Mouse (Mus musculus) heart, postnatal 14 days (tissue): ENCODE results near the gene Gm10801. TPM values are rescaled to one million over a fixed set of nuclear protein-coding genes. Genes with fewer than 3 reads are reported as not detected.
"Not testable (repeated sequence)": the region's sequence is repeated elsewhere in the genome, so short reads cannot be mapped to it uniquely, and the experiment has no call there.

ENCODE experiments used
- DNase-seq, 2 experiments: peaks; one replicate each; pipeline ENCODE4 v3.0.0; 2021 to 2022
- intact Hi-C: fragments of 180-260 bp; cut with DNase I; formaldehyde crosslinking; loops from one replicate; pipeline ENCODE4 v1.15.1; 2025
- long read RNA-seq, 2 experiments: library from polyadenylated mRNA; stranded (forward); transcript quantifications; one replicate each; pipeline ENCODE4 v2.0.0; 2021
- total RNA-seq, 2 experiments: library from RNA; stranded (reverse); gene quantifications; 2 replicates each; pipeline ENCODE4 v1.2.3; 2021

Gm10801 gene
- not detected for total RNA-seq
- long read RNA-seq, experiment 1: 0 reads
- long read RNA-seq, experiment 2: 0 reads

- intact Hi-C loops: not testable (repeated sequence)
These were observed at the start of gene Gm10801 for GRCm38 (mm10) chr2:98661937-98662336. Gene Gm10801, plus strand, starts transcription at chr2:98662237.

GRCm38 (mm10) chr2:98667201-98667600 is 5.2 kb downstream of the Gm10801 start, which contains the start of gene Gm10800:
Gene Gm10800, minus strand, starts transcription at chr2:98667301.
- DNase-seq, intact Hi-C loops: not testable (repeated sequence)

More at GRCm38 (mm10) chr2:98661937-98662336, at the start of gene Gm10801:
- not testable (repeated sequence) for DNase-seq

- intact Hi-C loops: no loop called here
These were observed 35.5 kb downstream of the Gm10801 start for GRCm38 (mm10) chr2:98697533-98697932.

More at GRCm38 (mm10) chr2:98697533-98697932, 35.5 kb downstream of the Gm10801 start:
- no peak for DNase-seq

Other genes starting within 250 kb of the Gm10801 start
- gene Gm10800, start 5.1 kb downstream of the Gm10801 start, total RNA-seq: under 1 TPM; 0.41 to 0.76 TPM